Mouse (Mus musculus): ENCODE measurements around the gene Gm10192. TPM values are rescaled to one million over a fixed set of nuclear protein-coding genes. Genes with fewer than 3 reads are reported as not detected.

The Gm10192 gene
- polyA plus RNA-seq (2012), result not detected in 2 replicates

GRCm38 (mm10) chr4:97183066-97183465 lies at the start of gene Gm10192:
Gene Gm10192 (minus strand): TSS chr4:97183166.

Measured in megakaryocyte-erythroid progenitor cell, adult 5 weeks (primary cell).